24 mouse cellular contexts compared by ENCODE assay signal in the genomic region with DNA sequence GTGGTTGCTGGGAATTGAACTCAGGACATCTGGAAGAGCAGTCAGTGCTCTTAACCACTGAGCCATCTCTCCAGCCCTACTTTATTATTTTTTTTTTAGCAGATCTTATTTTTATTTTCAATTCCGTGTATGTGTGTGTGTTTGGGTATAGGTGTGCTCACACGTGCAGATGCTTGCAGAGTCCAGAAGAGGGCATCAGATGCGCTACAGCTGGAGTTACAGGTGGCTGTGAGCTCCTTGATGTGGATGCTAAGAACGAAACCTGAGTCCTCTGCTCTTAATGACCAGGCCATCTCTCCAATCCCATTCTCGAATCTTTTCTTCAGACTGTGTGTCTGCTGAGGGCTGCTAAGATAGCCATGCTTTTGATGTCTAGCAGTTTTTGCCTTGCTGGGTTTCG. TPM values are rescaled to one million over a fixed set of nuclear protein-coding genes. Genes with fewer than 3 reads are reported as not detected.
DNase-seq lines count a peak whose midpoint lies in the region; ATAC-seq and TF ChIP-seq lines count a peak whose summit lies in the region.
"Had no signal": no experiment of that assay in that cellular context is flagged by ENCODE, and none has a peak within 500 bp of the region (broad histone marks: within the 10 kb centered on the region; RNA-seq: fewer than 3 reads in every experiment).

No protein-coding gene starts in this region.

- H3K27me3 ChIP-seq in kidney, adult 2 months (replicated peaks; ENCODE audit: control insufficient read depth, insufficient read depth, low read length), result no peaks in the 10 kb centered on the region
- H3K27me3 ChIP-seq in kidney, embryonic 15.5 days, result no peaks in the 10 kb centered on the region
- no peaks in the 10 kb centered on the region for H3K27me3 ChIP-seq in lung, embryonic 14.5 days (ENCODE audit: insufficient read depth, low read length)
- H3K27me3 ChIP-seq in E14TG2a.4 (ENCODE audit: insufficient read depth, low read length), result peaks cover 10% of the 10 kb centered on the region
- H3K27me3 ChIP-seq: hindbrain, embryonic 12.5 days; limb, embryonic 15.5 days; midbrain, embryonic 13.5 days; neural tube, embryonic 15.5 days had no signal

- TF ChIP-seq POLR2A in kidney, adult 2 months (IDR thresholded peaks at IDR 0.05; ENCODE audit: low read depth, low read length), result no peak

- 79% methylated on average over 6 of the region's 6 CpGs for WGBS in kidney, adult 2 months
- WGBS in kidney, embryonic 15.5 days, result 69% methylated on average over 6 of the region's 6 CpGs
- 65% methylated on average over 6 of the region's 6 CpGs for WGBS in lung, embryonic 14.5 days

- ATAC-seq in kidney, embryonic 15.5 days (replicated peaks; ENCODE audit: low FRiP score), result no peak
- ATAC-seq in lung, embryonic 14.5 days (ENCODE audit: insufficient read depth), result no peak
- ATAC-seq in activated CD4-positive, CD25-positive, alpha-beta regulatory T cell, adult 4 months, result no peak
- ATAC-seq: forebrain, embryonic 16.5 days; midbrain, embryonic 13.5 days had no signal

- TF ChIP-seq CTCF in kidney, adult 2 months (conservative IDR thresholded peaks at IDR 0.05; ENCODE audit: insufficient read depth, insufficient read length, low read depth, low read length), result peak; percentile 29; the same call in 1 of the 2 replicates
- peak; percentile 14; the same call in 1 of the 2 replicates for TF ChIP-seq CTCF in lung, embryonic 14.5 days (IDR thresholded peaks at IDR 0.05; ENCODE audit: low read depth)
- TF ChIP-seq CTCF in E14TG2a.4 (conservative IDR thresholded peaks at IDR 0.05; ENCODE audit: low read length), result peak; percentile 28

- DNase-seq in kidney, adult 2 months, result no peak
- DNase-seq in lung, embryonic 14.5 days, result no peak
- no peak for DNase-seq in lung, adult 18-20 months
- peak; percentile 42 for DNase-seq in ZHBTc4 (ENCODE audit: low read depth, low spot score)
- DNase-seq in natural killer cell, adult 2 months (ENCODE audit: low spot score in 2 of 2), result no peak
- DNase-seq: adrenal gland, postnatal 10 days; B cell, adult 2 months; cerebellum, adult 11 months; cerebellum, postnatal 10 days; embryo, embryonic 11 days; heart, postnatal 10 days; layer of hippocampus, postnatal 36 days; right cerebral cortex, postnatal 25 days; thymus, postnatal 36 days had no signal

- H3K4me3 ChIP-seq in kidney, adult 2 months (ENCODE audit: insufficient read depth, low read depth, low read length), result no peak overlapping the region
- H3K4me3 ChIP-seq in kidney, embryonic 15.5 days (replicated peaks), result no peak overlapping the region
- H3K4me3 ChIP-seq in lung, embryonic 14.5 days (ENCODE audit: low read depth, low read length), result no peak overlapping the region
- H3K4me3 ChIP-seq in E14TG2a.4 (replicated peaks; ENCODE audit: low read length), result no peak overlapping the region
- H3K4me3 ChIP-seq: hindbrain, embryonic 12.5 days; limb, embryonic 15.5 days; midbrain, embryonic 13.5 days; myocyte; neural tube, embryonic 15.5 days had no signal

- peaks cover 14% of the 10 kb centered on the region for H3K4me1 ChIP-seq in kidney, adult 2 months (ENCODE audit: control insufficient read depth, insufficient read depth, low read length)
- H3K4me1 ChIP-seq in kidney, embryonic 15.5 days, result peaks cover 8% of the 10 kb centered on the region; the same call in 1 of the 2 replicates
- peaks cover 7% of the 10 kb centered on the region for H3K4me1 ChIP-seq in lung, embryonic 14.5 days (ENCODE audit: insufficient read depth)
- peaks cover 20% of the 10 kb centered on the region for H3K4me1 ChIP-seq in E14TG2a.4 (replicated peaks; ENCODE audit: low read depth, low read length)
- H3K4me1 ChIP-seq: limb, embryonic 15.5 days had no signal

- H3K27ac ChIP-seq in kidney, adult 2 months (ENCODE audit: insufficient read depth, low read depth, low read length), result no peak overlapping the region
- H3K27ac ChIP-seq in kidney, embryonic 15.5 days, result no peak overlapping the region
- H3K27ac ChIP-seq in lung, embryonic 14.5 days (ENCODE audit: low read depth), result no peak overlapping the region
- H3K27ac ChIP-seq: hindbrain, embryonic 12.5 days; limb, embryonic 15.5 days; midbrain, embryonic 13.5 days; neural tube, embryonic 15.5 days had no signal

- H3K9me3 ChIP-seq in kidney, embryonic 15.5 days (replicated peaks), result no peaks in the 10 kb centered on the region
- H3K9me3 ChIP-seq in lung, embryonic 14.5 days (ENCODE audit: low read depth, low read length), result no peaks in the 10 kb centered on the region
- no peaks in the 10 kb centered on the region for H3K9me3 ChIP-seq in E14TG2a.4 (ENCODE audit: low read length)
- H3K9me3 ChIP-seq: hindbrain, embryonic 12.5 days; limb, embryonic 15.5 days; midbrain, embryonic 13.5 days; neural tube, embryonic 15.5 days had no signal

- H3K4me2 ChIP-seq in kidney, embryonic 15.5 days, result no peak overlapping the region
- H3K4me2 ChIP-seq in lung, embryonic 14.5 days, result no peak overlapping the region
- H3K4me2 ChIP-seq: heart, embryonic 11.5 days; hindbrain, embryonic 12.5 days; limb, embryonic 15.5 days; midbrain, embryonic 13.5 days; neural tube, embryonic 15.5 days had no signal

- H3K9ac ChIP-seq in kidney, embryonic 15.5 days, result no peak overlapping the region
- H3K9ac ChIP-seq in lung, embryonic 14.5 days, result no peak overlapping the region
- H3K9ac ChIP-seq: hindbrain, embryonic 12.5 days; limb, embryonic 15.5 days; midbrain, embryonic 13.5 days; neural tube, embryonic 15.5 days had no signal

- no peaks in the 10 kb centered on the region for H3K36me3 ChIP-seq in kidney, adult 2 months (ENCODE audit: control insufficient read depth, insufficient read depth, low read length)
- H3K36me3 ChIP-seq in kidney, embryonic 15.5 days, result no peaks in the 10 kb centered on the region
- H3K36me3 ChIP-seq in lung, embryonic 14.5 days (ENCODE audit: insufficient read depth), result no peaks in the 10 kb centered on the region
- H3K36me3 ChIP-seq in E14TG2a.4 (ENCODE audit: insufficient read depth, low read length), result no peaks in the 10 kb centered on the region
- H3K36me3 ChIP-seq: hindbrain, embryonic 12.5 days; limb, embryonic 15.5 days; midbrain, embryonic 13.5 days; neural tube, embryonic 15.5 days had no signal

RNA-seq across cellular contexts. Expression of gene Fam83d, which starts 41.6 kb away (rescaled TPM):
- 0.50 and 0.69 TPM in 2 replicates for polyA plus RNA-seq in kidney, adult 2 months (2012; rRNA removed)
- 50.7 and 51.8 TPM in 2 replicates for polyA plus RNA-seq in kidney, embryonic 15.5 days (2015; fragmentation: Nextera tagmentation; extraction: Ambion mirVana)
- polyA plus RNA-seq in lung, embryonic 14.5 days (2014; fragmentation: Nextera tagmentation; extraction: Ambion mirVana), result 64.1 and 67.5 TPM in 2 replicates
- under 1 TPM; 0.77 to 0.96 TPM for polyA plus RNA-seq in activated CD4-positive, CD25-positive, alpha-beta regulatory T cell, adult 4 months (2017; shearing (Covaris generic))

Comparison
In these comparisons a context has a peak if more than half of its experiments do, and no peak if none do; other contexts are left out.
1. RNA of gene Fam83d, which starts 41.6 kb away (polyA plus RNA-seq): 64.1 to 67.5 TPM in lung, embryonic 14.5 days and 50.7 to 51.8 TPM in kidney, embryonic 15.5 days; 0.77 to 0.96 TPM in activated CD4-positive, CD25-positive, alpha-beta regulatory T cell, adult 4 months and 0.50 to 0.69 TPM in kidney, adult 2 months; every median in the first group is over 10 times any median in the second.
2. Peak in every context shown above with its lines, with median percentiles within 50 percentile points of each other: CTCF ChIP-seq.